Mouse (Mus musculus): Measurements from ENCODE around the gene 1700010B08Rik. TPM values are rescaled to one million over a fixed set of nuclear protein-coding genes. Genes with fewer than 3 reads are reported as not detected.
"Not testable (repeated sequence)": the region's sequence is repeated elsewhere in the genome, so short reads cannot be mapped to it uniquely, and the experiment has no call there.

The 1700010B08Rik gene
- polyA plus RNA-seq, 1 experiment from 2014 or later, result not detected

DNA sequence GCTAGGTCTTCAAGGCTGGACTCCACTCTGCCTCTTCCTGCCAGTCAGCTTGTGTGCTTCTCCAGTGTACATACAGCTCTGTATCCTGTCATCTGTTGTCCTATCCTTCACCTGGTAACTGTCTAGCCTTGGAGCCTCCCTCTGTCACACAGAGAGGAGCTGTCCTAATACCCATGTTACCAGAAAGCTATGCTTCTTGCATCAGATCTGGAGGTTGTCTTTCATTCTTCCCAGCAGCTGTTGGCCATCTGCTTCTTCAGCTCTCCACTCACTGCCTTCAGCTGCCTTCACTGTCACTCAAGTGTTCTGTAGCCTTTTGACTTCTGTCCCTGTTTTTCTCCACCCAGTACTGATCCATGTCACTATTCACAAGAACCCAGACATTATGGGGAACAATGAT is 29.4 kb upstream of the 1700010B08Rik start:
- H3K9ac ChIP-seq (replicated peaks; ENCODE audit: low read depth, low read length), result no peak overlapping the region
- no peaks in the 10 kb centered on the region for H3K27me3 ChIP-seq (ENCODE audit: control insufficient read depth, insufficient read depth, low read length)
- no peaks in the 10 kb centered on the region for H3K9me3 ChIP-seq (ENCODE audit: control insufficient read depth, low read length)
- H3K4me3 ChIP-seq (ENCODE audit: low read depth, low read length), result no peak overlapping the region
- no peak overlapping the region for H3K4me2 ChIP-seq (ENCODE audit: low read depth, low read length)
- H3K36me3 ChIP-seq (ENCODE audit: control insufficient read depth, insufficient read depth, low read length), result no peaks in the 10 kb centered on the region
- no peaks in the 10 kb centered on the region for H3K4me1 ChIP-seq (ENCODE audit: control insufficient read depth, insufficient read depth, low read length)
- ATAC-seq (ENCODE audit: low read depth), result no peak
- no peak overlapping the region for H3K27ac ChIP-seq (ENCODE audit: low read depth, low read length)

- Histone ChIP-seq H3K27me3 (ENCODE audit: control insufficient read depth, insufficient read depth, low read length) (no peaks in the 10 kb centered on the region), H3K36me3 (ENCODE audit: control insufficient read depth, insufficient read depth, low read length) (no peaks in the 10 kb centered on the region), H3K4me2 (ENCODE audit: low read depth, low read length) (no peak overlapping the region), H3K9ac (replicated peaks; ENCODE audit: low read depth, low read length) (no peak overlapping the region), H3K27ac (ENCODE audit: low read depth, low read length) (no peak overlapping the region), H3K4me3 (ENCODE audit: low read depth, low read length) (no peak overlapping the region), H3K9me3 (ENCODE audit: control insufficient read depth, low read length) (no peaks in the 10 kb centered on the region), H3K4me1 (ENCODE audit: control insufficient read depth, insufficient read depth, low read length) (no peaks in the 10 kb centered on the region)
- 87% methylated on average over 6 of the region's 6 CpGs for WGBS
- ATAC-seq (ENCODE audit: low read depth), result no peak
These were observed 27.5 kb upstream of the 1700010B08Rik start for GRCm38 (mm10) chr2:173691748-173692147.

GRCm38 (mm10) chr2:173692693-173693092 is 26.5 kb upstream of the 1700010B08Rik start:
- Histone ChIP-seq H3K9ac (replicated peaks; ENCODE audit: low read depth, low read length) (no peak overlapping the region), H3K9me3 (ENCODE audit: control insufficient read depth, low read length) (no peaks in the 10 kb centered on the region), H3K27me3 (ENCODE audit: control insufficient read depth, insufficient read depth, low read length) (no peaks in the 10 kb centered on the region), H3K4me1 (ENCODE audit: control insufficient read depth, insufficient read depth, low read length) (no peaks in the 10 kb centered on the region), H3K36me3 (ENCODE audit: control insufficient read depth, insufficient read depth, low read length) (no peaks in the 10 kb centered on the region), H3K27ac (ENCODE audit: low read depth, low read length) (no peak overlapping the region), H3K4me3 (ENCODE audit: low read depth, low read length) (no peak overlapping the region), H3K4me2 (ENCODE audit: low read depth, low read length) (no peak overlapping the region)
- 86% methylated on average over 2 of the region's 2 CpGs for whole genome bisulfite sequencing
- no peak for ATAC-seq (ENCODE audit: low read depth)

DNA sequence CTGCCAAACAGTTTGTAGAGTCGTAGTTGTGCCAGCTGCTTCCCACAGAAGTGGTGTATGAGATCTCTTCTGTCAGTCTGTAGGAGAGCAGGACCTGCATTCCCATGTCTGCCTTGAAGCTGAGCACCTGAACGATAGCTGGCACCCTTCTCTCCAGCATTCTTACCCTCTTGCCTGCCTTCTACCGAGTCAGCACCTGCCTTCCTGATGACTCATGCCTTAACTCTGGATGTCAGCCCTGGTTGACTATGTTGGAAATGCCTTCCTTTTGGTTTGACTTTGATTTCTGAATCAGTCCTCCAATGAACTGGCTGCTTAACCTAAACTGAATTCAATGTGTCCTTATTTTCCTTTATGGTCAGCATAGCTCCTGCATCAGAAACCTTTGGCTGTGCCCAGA is 20.4 kb upstream of the 1700010B08Rik start:
- Histone ChIP-seq H3K4me3 (ENCODE audit: low read depth, low read length) (no peak overlapping the region), H3K27me3 (ENCODE audit: control insufficient read depth, insufficient read depth, low read length) (no peaks in the 10 kb centered on the region), H3K4me2 (ENCODE audit: low read depth, low read length) (no peak overlapping the region), H3K9me3 (ENCODE audit: control insufficient read depth, low read length) (no peaks in the 10 kb centered on the region), H3K36me3 (ENCODE audit: control insufficient read depth, insufficient read depth, low read length) (no peaks in the 10 kb centered on the region; the same call in 1 of the 2 replicates), H3K9ac (replicated peaks; ENCODE audit: low read depth, low read length) (no peak overlapping the region), H3K4me1 (ENCODE audit: control insufficient read depth, insufficient read depth, low read length) (peaks cover 6% of the 10 kb centered on the region), H3K27ac (ENCODE audit: low read depth, low read length) (no peak overlapping the region)
- ATAC-seq (ENCODE audit: low read depth), result no peak
- 93% methylated on average over 3 of the region's 3 CpGs for WGBS

- Histone ChIP-seq H3K9me3 (ENCODE audit: control insufficient read depth, low read length) (no peaks in the 10 kb centered on the region), H3K27ac (ENCODE audit: low read depth, low read length) (peak overlapping the region; percentile 31; the same call in 1 of the 2 replicates), H3K9ac (replicated peaks; ENCODE audit: low read depth, low read length) (no peak overlapping the region), H3K4me3 (ENCODE audit: low read depth, low read length) (no peak overlapping the region), H3K36me3 (ENCODE audit: control insufficient read depth, insufficient read depth, low read length) (no peaks in the 10 kb centered on the region; the same call in 1 of the 2 replicates), H3K4me1 (ENCODE audit: control insufficient read depth, insufficient read depth, low read length) (peaks cover 6% of the 10 kb centered on the region), H3K4me2 (ENCODE audit: low read depth, low read length) (no peak overlapping the region), H3K27me3 (ENCODE audit: control insufficient read depth, insufficient read depth, low read length) (no peaks in the 10 kb centered on the region)
- ATAC-seq (ENCODE audit: low read depth), result peak; percentile 36; the same call in 1 of the 2 replicates
- 62% methylated on average over 16 of the region's 16 CpGs for WGBS
These were observed 16.9 kb upstream of the 1700010B08Rik start for GRCm38 (mm10) chr2:173702096-173702866.

DNA sequence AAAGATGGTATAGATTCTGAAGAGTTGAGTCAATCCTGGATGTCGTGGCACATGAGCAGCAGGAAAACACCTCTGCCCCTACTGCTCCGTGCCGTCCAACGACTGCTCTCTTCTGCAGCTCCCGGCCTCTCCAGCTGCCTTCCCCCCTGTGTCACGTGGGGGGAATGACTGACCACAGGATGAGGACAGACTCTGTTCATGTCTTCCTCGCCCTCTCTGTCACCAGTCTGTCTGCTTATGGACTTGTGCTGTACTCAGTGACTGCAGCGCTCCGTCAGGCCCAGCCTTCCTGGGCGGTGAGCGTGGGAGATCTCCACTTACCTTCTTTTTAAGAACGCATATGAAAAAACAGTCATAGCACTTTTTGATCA is 16.4 kb upstream of the 1700010B08Rik start:
- WGBS, result 86% methylated on average over 12 of the region's 12 CpGs
- H3K27ac ChIP-seq (ENCODE audit: low read depth, low read length), result no peak overlapping the region
- H3K4me2 ChIP-seq (ENCODE audit: low read depth, low read length), result no peak overlapping the region
- H3K4me3 ChIP-seq (ENCODE audit: low read depth, low read length), result no peak overlapping the region
- ATAC-seq (ENCODE audit: low read depth), result no peak
- no peaks in the 10 kb centered on the region; the same call in 1 of the 2 replicates for H3K36me3 ChIP-seq (ENCODE audit: control insufficient read depth, insufficient read depth, low read length)
- no peaks in the 10 kb centered on the region for H3K9me3 ChIP-seq (ENCODE audit: control insufficient read depth, low read length)
- H3K27me3 ChIP-seq (ENCODE audit: control insufficient read depth, insufficient read depth, low read length), result no peaks in the 10 kb centered on the region
- peaks cover 6% of the 10 kb centered on the region for H3K4me1 ChIP-seq (ENCODE audit: control insufficient read depth, insufficient read depth, low read length)
- H3K9ac ChIP-seq (replicated peaks; ENCODE audit: low read depth, low read length), result no peak overlapping the region

- no peak for ATAC-seq (ENCODE audit: low read depth)
These were observed 13.2 kb upstream of the 1700010B08Rik start for GRCm38 (mm10) chr2:173705827-173706551.

DNA sequence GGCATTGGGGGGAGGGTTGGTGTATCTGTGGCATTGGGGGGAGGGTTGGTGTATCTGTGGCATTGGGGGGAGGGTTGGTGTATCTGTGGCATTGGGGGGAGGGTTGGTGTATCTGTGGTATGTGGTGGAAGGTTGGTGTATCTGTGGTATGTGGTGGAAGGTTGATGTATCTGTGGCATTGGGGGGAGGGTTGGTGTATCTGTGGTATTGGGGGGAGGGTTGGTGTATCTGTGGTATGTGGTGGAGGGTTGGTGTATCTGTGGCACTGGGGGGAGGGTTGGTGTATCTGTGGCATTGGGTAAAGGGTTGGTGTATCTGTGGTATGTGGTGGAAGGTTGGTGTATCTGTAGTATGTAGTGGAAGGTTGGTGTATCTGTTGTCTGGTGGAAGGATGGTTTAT is 11.6 kb upstream of the 1700010B08Rik start:
- not testable (repeated sequence) for H3K27ac ChIP-seq (ENCODE audit: low read depth, low read length); H3K36me3 ChIP-seq (ENCODE audit: control insufficient read depth, insufficient read depth, low read length); H3K9ac ChIP-seq (replicated peaks; ENCODE audit: low read depth, low read length); H3K9me3 ChIP-seq (ENCODE audit: control insufficient read depth, low read length); H3K4me1 ChIP-seq (ENCODE audit: control insufficient read depth, insufficient read depth, low read length); H3K27me3 ChIP-seq (ENCODE audit: control insufficient read depth, insufficient read depth, low read length); H3K4me2 ChIP-seq (ENCODE audit: low read depth, low read length); H3K4me3 ChIP-seq (ENCODE audit: low read depth, low read length); ATAC-seq (ENCODE audit: low read depth)

More at GRCm38 (mm10) chr2:173705827-173706551, 13.2 kb upstream of the 1700010B08Rik start:
- Histone ChIP-seq H3K27ac (ENCODE audit: low read depth, low read length) (no peak overlapping the region), H3K9ac (replicated peaks; ENCODE audit: low read depth, low read length) (no peak overlapping the region), H3K4me1 (ENCODE audit: control insufficient read depth, insufficient read depth, low read length) (peaks cover 6% of the 10 kb centered on the region), H3K4me2 (ENCODE audit: low read depth, low read length) (no peak overlapping the region), H3K36me3 (ENCODE audit: control insufficient read depth, insufficient read depth, low read length) (no peaks in the 10 kb centered on the region), H3K27me3 (ENCODE audit: control insufficient read depth, insufficient read depth, low read length) (no peaks in the 10 kb centered on the region), H3K9me3 (ENCODE audit: control insufficient read depth, low read length) (no peaks in the 10 kb centered on the region), H3K4me3 (ENCODE audit: low read depth, low read length) (no peak overlapping the region)
- WGBS, result 79% methylated on average over 15 of the region's 15 CpGs

DNA sequence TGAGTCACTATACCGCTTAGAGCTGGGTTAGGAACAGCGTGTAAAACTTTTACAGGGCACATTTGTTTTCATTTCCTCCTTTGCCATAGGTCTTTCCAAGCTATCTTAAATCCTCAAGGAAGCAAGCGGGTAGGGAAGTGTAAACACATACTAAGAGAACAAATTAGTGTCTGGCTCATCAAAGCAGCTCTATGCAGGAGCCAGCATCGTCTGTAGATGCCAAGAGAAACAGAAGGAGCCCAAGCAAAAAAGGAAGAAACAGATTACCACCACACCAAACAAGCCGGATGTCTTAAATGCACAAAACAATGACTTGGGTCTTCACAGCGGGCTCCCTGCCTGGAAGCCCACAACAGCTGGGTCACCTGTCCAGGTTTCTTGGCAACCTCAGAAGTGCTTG is 9.0 kb upstream of the 1700010B08Rik start:
- no peak overlapping the region for H3K4me2 ChIP-seq (ENCODE audit: low read depth, low read length)
- 83% methylated on average over 6 of the region's 6 CpGs for WGBS
- no peak for ATAC-seq (ENCODE audit: low read depth)

More for the DNA sequence above, 9.0 kb upstream of the 1700010B08Rik start:
- Histone ChIP-seq H3K27me3 (ENCODE audit: control insufficient read depth, insufficient read depth, low read length) (no peaks in the 10 kb centered on the region), H3K9me3 (ENCODE audit: control insufficient read depth, low read length) (no peaks in the 10 kb centered on the region), H3K9ac (replicated peaks; ENCODE audit: low read depth, low read length) (no peak overlapping the region), H3K4me3 (ENCODE audit: low read depth, low read length) (no peak overlapping the region), H3K27ac (ENCODE audit: low read depth, low read length) (no peak overlapping the region), H3K4me1 (ENCODE audit: control insufficient read depth, insufficient read depth, low read length) (no peaks in the 10 kb centered on the region), H3K36me3 (ENCODE audit: control insufficient read depth, insufficient read depth, low read length) (no peaks in the 10 kb centered on the region)

All from neural tube, embryonic 14.5 days (tissue).